Mouse (Mus musculus): ENCODE measurements around the gene Cfd.

Gene Cfd

DNA sequence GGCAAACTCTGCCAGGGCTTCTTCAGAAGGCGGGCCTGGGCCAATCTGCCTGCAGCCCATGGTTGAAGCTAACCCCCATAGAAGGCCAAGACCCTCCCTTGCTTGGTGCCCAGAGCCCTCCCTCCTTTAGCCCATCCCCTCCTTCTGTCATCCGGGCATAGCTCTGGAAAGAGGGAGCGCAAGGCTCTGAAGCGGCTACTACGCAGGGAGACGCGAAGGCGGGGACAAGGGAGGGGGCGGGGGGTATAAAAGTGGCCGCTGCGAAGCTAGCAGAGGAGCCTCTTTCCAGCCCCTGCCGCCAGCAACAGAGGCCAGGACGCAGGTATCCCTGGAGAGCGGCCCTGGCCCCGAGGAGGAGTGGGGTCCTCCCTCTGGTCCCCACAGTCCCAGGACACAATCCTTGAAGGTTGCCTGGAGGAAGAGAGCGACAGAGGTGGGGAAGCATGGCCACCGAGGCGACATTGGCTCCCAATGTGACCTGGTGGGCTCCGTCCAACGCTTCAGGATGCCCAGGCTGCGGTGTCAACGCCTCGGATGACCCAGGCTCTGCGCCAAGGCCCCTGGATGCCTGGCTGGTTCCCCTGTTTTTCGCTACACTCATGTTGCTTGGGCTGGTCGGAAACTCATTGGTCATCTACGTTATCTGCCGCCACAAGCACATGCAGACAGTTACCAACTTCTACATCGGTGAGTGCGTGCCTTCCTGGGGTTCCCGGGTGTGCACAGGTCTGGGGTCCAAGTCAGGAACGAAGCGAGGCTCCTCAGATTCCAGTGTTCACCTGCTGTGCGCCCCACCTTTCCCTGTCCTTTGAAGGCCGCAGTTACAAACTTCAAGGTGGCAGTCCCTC, 27.8 kb downstream of the Cfd start:
- DNase-seq, result no peak

DNA sequence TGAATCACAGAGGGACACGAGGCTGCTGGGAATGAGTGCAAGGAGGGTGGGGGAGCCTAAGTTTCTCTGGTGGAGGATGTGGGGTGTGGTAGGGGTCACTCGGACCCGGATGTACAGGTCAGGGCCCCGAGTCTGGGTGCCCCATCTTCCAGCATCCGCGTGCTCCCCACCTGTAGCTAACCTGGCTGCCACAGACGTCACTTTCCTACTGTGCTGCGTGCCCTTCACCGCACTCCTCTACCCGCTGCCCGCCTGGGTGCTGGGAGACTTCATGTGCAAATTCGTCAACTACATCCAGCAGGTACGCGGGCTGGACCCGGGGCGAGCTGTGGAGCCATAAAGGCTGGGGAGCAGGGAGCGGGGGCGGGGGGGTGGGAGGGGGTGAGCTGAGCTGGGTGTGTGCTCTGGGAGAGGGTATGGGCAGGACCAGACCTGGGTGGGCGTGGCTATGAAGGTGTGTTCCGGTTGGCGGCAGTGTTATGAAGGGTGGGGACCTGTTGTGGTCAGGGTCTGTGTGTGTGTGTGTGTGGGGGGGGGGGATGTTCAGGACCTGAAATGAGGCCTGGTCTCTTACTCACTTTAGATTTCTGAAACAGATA, 28.7 kb downstream of the Cfd start:
- DNase-seq, result no peak

DNA sequence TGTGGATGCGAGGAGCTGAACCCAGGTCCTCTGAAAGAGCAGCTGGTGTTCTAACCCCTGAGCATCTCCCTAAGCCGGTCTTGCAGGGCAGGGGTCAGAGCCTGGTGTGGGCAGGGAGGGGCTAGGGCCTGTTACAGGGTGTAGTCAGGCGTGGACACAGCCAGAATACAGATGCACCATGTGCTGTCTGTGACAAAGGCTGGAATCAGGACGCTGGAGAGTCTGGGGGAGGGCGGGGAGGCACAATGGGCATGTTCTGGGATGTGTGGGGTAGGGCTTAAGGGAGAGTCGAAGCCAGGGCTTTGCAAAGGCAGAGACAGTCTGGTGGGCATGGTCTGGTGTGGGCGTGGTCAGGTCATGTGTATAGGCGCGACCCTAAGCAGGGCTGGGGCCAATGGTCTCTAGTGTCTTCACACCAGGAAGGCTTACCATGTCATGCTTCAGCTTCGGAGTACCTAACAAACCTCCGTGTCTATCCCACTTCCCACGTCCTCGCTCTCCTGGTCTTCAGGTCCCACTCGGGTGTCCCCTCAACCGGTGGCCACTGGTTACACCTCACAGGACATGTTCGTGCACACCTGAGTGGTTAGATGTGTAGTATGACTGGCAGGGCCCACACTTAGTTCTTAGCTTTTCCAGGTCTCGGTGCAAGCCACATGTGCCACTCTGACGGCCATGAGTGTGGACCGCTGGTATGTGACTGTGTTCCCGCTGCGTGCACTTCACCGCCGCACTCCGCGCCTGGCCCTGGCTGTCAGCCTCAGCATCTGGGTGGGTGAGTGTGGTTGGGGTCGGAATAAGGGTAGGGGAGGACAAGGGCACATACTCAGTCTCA, 29.6 kb downstream of the Cfd start:
- DNase-seq, result no peak

DNA sequence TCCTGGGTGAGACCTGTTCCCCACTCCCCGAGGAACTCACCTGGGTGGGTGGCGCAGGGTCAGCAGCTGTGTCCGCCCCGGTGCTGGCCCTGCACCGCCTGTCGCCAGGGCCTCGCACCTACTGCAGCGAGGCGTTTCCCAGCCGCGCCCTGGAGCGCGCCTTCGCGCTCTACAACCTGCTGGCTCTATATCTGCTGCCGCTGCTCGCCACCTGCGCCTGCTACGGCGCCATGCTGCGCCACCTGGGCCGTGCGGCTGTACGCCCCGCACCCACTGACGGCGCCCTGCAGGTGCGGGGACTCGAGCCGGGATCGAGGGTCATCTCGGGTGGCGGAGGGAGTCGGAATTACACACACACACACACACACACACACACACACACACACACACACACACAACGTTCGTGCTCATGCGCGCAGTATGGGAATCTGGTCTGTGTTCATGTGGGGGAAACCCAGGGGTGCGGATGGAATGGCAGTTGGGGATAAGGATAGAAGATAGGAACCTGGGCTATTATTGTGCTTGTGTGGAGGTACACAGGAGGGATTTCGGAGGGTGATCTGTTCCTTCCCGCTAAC, 30.4 kb downstream of the Cfd start, which contains the start of gene R3hdm4:
R3hdm4 (minus strand) TSS at position 251 of the 578 bp plus-strand sequence.
- DNase-seq, result peak in 1 of 2 experiments; percentile 27

DNA sequence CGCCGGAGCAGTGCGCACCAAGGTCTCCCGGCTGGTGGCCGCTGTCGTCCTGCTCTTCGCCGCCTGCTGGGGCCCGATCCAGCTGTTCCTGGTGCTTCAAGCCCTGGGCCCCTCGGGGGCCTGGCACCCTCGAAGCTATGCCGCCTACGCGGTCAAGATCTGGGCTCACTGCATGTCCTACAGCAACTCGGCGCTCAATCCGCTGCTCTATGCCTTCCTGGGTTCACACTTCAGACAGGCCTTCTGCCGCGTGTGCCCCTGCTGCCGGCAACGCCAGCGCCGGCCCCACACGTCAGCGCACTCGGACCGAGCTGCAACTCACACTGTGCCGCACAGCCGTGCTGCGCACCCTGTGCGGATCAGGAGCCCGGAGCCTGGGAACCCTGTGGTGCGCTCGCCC, 30.9 kb downstream of the Cfd start:
- DNase-seq, result no peak

DNA sequence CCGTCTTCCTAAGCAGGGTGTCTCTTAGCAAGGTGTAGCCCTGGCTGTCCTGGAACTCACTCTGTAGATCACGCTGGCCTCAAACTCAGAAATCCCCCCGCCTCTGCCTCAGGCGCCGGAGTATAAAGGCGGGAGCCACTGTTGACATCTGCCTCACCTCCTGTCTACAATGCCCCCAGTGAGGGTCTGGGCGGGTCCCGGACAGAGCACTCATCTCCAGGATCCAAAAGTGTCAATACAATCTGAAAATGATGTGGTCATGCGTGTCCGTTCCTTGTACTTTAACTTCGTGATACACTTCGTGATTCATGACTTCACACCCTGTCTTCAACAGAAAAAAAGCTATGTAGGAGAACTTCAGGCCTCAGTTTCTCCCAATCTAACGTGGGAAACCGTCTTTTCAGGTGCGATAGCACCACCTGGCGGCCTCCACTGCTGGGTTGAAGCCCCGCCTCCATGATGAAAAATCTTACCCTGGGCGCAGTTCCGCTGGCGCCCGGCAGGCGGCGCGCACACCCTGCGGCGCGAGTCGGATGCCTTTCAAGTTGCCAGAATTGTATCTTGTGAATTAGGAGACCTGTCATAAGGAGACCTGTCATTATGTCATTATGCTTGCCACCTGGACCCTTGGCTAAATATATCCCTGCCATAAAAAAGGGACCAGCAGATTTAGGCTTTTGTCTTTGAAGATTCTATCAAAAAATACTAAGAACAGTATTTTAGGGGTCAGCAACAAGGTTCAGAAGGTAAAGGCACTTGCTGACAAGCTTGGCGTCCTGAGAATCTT, 34.5 kb downstream of the Cfd start:
- DNase-seq, result peak; percentile 97

DNA sequence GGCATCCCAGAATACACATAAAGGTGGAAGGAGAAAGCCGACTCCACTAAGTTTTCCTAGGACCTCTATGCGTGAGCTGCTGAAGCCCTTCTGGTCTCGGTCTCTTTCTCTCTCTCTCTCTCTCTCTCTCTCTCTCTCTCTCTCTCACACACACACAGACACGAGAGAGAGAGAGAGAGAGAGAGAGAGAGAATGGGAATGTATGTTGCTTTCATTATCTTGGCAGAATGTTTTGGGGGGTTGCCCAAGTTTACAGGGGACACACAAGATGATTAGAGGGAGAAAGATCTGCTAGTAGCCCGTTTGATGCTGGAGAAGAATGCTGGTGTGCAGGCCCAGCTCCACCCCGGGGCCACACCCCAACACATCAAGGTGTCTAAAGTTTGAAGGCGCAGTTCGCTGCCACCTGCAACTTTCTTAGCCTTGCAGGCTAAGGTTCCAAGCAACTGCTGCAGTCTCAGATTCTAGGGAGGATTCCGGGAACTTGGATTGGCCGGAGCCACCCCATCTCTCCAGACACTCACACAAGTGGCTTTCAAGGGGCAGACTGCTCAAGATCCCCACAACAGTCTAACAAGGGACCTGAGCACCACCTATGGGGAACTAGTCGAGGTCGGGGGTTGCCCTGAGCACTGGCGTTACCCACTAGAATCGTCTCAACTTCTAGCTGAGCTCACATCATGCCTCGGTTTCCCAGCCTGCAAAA, 35.3 kb downstream of the Cfd start:
- DNase-seq, result peak; percentile 51 to 61

DNA sequence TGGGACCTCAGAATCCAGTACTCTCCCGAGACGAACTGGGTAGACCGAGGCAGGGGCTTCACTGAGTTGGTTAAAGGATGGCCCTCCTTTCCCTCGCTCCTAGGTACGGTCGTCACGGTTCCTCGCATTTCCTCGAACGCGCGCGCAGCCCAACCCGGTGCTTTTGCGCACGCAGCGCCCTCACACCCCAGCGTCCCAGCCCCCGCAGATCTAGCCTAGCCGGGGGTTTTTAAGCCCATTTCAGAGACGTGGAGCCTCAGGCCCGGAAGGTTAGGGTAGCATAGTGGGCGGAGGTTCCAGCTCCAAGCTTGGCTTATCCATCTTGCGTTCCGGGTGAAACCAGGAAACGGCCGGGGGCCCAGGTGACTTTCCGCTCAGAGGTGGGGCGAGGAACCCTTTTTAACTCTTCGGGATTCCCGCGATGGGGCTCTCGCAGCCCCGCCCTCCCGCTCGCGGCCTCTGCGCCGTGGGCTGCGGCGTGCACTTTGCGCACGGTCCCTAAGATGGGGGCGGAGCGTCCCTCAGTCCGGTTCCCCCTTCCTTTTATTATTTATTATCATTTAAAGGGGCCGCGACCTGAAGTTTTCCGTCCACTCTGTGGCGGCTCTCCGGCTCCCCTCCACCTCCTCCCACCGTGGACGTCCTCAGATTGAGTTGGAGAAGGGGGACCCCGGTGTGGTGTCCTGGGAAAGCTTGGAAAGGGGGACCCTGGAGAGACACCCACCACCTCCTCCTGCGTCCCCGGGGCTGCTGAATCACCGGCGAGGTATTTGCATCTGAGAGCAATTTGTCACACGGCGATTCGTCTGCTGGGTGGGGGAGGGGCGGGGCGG, 36.1 kb downstream of the Cfd start, which contains the start of gene Arid3a:
Arid3a (plus strand) TSS at position 553 of the 833 bp plus-strand sequence.
- DNase-seq, result peak; percentile 90 to 91

DNA sequence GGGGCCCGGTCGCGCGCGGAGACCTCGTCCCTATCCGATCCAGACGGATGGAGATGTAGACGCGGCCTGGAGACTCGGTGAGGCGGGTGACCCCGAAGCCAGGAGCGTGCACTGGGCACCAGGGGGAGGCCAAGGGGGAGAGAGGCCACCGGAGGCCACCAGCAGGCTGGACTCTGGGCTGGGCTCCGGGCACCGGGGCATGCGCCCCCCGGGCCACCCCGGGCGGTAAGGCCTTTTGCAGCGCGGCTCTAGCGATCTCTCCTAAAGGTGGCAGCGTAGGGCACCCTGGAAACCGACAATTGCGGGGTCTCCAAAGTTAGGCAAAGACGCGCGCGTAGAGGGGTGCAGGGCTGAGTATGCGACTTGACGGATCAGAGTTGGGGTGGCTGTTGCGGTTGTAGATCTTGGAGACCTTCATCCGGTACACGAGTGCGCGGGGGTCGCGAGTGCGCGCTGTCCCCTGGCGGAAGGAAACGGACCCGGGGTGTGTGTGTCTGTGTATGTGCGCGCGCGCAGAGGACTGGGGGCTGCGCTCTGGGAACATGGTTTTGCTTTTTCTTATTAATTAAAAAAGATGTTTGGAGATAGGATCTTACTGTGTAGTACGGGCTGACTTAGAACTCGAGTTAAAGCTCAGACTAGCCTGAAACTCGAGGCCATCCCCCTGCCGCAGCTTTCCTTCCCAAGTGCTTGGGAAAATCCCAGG, 36.8 kb downstream of the Cfd start:
- DNase-seq, result peak; percentile 61 to 68

DNA sequence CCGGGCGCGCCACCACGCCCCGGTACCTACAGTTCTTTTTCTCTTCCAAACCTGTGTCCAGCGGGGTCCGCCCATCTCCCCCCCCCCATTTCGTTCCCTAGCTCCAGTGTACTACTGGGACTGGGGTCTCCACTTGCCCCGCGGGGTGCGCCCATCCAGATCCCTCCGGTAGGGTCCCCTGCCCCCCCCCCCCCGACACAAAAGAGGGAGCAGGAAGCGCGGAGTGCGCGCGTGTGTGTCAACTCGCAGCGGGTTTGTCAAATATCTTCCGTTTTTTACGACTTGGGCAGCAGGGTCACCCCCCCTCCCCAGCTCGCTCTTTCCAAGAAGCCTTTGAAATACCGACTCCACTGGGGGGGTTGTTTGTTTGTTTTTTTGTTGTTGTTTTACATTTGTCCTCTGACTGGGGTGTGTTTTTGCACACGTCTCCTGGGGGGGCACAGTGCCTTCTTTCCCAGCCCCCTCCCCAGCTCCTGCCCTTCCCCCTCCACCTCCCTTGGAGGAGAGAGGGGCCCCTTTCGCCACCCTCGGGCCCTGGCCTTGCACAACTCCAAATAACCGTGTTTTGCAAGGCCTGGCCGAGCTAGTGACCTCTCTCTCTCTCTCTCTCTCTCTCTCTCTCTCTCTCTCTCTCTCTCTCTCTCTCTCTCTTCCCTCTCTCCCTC, 37.5 kb downstream of the Cfd start:
- peak; percentile 52 to 56 for DNase-seq

DNA sequence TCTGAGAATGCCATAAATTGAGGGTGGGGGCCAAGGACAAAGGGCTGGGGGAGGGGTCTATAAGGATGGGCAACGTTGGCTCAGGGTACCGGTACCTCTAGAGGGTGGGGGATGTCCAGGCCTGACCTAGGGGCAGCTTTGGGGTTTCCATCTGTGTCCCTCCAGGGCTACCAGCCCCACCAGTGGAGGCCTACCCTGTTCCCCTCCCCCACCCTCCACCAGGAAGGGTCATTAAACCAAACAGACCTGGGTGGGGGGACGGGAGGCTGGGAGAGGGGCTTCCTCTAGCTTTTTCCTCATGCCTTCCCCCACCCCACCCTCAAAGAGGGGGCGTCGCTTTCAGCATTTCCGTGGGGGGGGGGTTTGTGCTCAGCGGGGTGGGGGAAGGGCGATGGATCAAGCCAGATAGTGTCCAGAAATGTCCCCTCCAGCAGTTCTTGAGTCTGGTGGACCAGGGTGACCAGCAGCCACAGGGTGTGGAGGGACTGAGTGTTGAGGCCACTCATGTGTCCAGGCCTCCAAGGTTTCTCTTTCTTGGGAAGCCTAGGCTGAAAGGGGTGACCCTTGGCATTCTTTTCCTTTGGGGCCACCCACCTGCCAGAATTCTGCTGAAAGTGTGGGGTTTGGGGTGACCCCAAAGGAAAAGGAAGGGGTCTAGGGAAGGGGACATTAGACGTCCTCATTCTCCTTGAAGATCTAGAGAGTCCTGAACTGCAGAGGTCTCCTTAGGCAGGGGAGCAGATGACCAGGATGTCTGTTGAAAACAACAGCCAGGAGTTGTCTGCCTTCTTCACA, 38.5 kb downstream of the Cfd start:
- no peak for DNase-seq

DNA sequence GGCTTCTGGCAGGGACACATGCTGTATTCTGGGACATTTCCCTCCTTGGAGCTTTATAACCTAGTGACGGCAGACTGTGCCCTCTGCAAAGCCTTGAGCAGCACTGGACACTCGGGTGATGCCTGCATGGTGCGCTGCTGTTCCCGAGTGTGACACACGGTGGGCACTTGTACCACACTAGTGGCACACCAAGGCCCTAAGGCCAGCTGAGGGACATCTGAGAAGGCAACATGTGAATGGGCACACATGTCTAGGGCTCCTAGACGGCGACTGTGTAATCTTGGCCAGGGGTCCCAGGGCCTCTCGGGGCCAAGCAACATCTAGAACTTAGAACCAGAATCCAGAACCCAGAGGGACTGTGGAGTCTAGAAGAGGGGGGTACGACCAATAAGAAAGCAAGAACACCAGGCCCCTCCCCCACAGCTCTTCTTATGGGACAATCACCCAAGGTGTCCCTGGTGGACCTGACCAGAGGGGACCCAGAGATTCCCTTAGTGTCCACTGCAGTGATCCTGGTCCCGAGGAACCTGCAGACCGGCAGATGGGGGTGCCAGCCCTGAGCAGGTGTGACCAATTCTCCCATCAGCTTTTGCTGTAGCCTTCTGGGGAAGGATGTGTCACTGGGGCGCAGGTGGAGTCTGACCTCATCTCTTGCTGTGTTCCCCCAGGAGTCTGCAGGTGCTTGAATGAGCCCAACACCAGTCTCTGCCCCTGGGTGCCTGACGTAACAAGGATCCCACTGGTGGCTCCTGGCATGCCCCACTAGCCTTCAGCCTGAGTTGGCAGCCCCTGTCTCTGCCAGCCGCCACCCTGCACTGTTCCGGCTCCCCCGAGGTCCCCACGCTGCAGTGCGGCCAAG, 39.5 kb downstream of the Cfd start:
- DNase-seq, result no peak

DNA sequence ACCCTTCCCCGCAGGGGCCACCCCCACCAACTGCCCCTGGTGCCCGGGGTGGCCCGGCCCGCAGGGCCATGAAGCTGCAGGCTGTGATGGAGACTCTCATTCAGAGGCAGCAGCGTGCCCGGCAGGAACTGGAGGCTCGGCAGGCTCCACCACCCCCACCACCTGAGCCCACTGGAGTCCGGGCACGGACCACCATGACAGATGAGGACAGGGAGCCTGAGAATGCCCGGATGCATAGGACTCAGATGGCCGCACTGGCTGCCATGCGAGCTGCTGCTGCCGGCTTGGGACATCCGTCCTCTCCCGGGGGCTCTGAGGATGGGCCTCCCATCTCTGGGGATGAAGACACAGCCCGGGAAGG, 40.2 kb downstream of the Cfd start:
- DNase-seq, result no peak

DNA sequence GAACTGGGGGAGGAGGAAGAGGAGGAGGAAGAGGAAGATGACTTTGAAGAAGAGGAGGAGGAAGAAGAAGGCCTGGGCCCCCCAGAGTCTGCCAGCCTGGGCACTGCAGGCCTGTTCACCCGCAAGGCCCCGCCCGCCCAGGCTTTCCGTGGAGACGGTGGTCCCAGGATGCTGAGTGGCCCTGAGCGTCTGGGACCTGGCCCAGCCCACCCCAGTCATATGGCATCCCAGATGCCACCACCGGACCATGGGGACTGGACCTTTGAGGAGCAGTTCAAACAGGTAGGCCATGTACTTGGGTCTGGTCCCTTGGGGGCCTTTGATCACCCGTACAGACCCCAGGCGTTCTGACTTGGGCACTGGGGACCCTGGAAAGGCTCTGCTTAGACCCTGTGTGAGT, 41.1 kb downstream of the Cfd start:
- no peak for DNase-seq

DNA sequence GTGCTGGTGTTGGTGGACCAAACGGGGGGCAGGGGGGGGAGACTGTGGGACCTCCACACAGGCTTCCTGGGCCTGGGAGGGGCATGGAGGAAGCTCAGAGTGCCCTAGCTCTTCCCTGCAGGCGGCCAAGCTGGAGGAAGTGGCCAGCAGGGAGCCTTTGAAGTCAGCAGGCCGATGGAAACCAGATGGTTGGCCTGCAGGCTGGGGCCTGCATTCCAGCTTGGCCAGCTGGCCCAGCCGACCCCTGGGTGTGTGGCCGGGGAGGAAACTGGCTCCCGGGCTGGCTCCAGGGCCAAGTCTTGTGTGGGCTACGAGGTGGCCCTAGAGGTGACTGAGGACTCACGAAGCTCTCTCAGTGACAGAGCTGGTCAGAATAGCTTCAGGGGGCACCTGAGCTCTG, 42.1 kb downstream of the Cfd start:
- no peak for DNase-seq

DNA sequence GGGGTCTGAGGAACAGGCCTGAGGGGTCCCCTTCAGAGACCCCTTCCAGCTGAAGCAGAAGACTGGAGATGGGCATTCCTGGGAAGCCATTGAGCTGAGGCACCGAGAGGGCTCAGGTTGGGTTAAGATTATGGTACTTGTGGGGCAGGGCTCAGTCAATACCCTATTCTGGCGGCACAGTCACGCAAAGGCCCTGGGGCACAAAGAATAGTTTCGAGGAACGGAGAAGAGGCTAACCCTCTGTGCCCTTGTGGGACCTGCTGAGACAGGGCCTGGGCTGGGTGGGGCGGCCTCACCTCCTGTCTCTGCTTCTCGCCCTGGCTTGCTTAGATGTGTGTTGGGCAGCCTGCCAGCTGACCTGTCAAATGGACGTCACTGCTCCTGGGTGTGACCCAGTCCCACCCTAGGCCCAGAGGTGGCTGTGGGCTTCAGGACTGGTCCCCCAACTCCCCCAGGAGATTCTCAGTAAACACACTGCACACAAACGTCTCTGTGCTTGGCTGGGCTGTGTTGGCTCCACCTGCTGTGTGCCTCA, 42.6 kb downstream of the Cfd start:
- no peak for DNase-seq

DNA sequence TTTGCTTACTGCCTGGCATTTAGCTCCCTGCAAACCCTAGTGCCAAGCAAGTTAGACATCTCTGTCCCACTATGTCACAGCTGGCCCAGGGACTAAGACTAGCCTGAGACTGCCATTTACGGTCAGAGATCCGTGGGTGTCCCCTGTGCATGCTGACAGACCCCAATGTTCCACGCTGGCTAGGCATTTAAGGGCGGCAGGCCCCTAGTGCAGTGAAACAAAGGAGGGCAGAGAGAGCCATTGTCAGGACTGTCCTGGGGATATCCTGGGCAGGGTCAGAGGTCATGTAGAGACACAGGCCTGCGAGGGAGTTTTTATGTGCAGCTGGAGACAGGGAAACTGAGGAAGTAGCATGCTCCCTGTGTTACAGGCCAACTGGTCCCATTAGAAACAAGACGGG, 43.2 kb downstream of the Cfd start:
- no peak for DNase-seq
